Mouse (Mus musculus) midbrain, embryonic 15.5 days (tissue): ENCODE results near the gene Brsk1. TPM values are rescaled to one million over a fixed set of nuclear protein-coding genes. Genes with fewer than 3 reads are reported as not detected.

Source experiments
- ATAC-seq: fragments of 200-750 bp; cut with Nextera tagmentation; replicated peaks from 2 replicates; pipeline ENCODE4 v1.8.0; 2017; ENCODE audit warnings: moderate TSS enrichment
- H3K27ac ChIP-seq: fragments of 300-500 bp; sonication (generic); 2 replicates; pipeline ENCODE4 v1.5.1; 2015; ENCODE audit warnings: mild to moderate bottlenecking, inconsistent platforms
- H3K27me3 ChIP-seq: fragments of 300-500 bp; sonication (generic); replicated peaks from 2 replicates; pipeline ENCODE4 v1.6.1; 2015; ENCODE audit warnings: inconsistent platforms
- H3K36me3 ChIP-seq: fragments of 300-500 bp; sonication (generic); replicated peaks from 2 replicates; pipeline ENCODE4 v1.6.1; 2015; ENCODE audit warnings: inconsistent platforms
- H3K4me1 ChIP-seq: fragments of 300-500 bp; sonication (generic); 2 replicates; pipeline ENCODE4 v1.6.1; 2015; ENCODE audit warnings: inconsistent platforms
- H3K4me2 ChIP-seq: fragments of 300-500 bp; sonication (generic); 2 replicates; pipeline ENCODE4 v1.6.1; 2015; ENCODE audit warnings: inconsistent platforms, mild to moderate bottlenecking, moderate library complexity
- H3K4me3 ChIP-seq: fragments of 300-500 bp; sonication (generic); 2 replicates; pipeline ENCODE4 v1.5.1; 2015; ENCODE audit warnings: mild to moderate bottlenecking, inconsistent platforms
- H3K9ac ChIP-seq: fragments of 300-500 bp; sonication (generic); 2 replicates; pipeline ENCODE4 v1.6.1; 2015; ENCODE audit warnings: mild to moderate bottlenecking, inconsistent platforms
- H3K9me3 ChIP-seq: fragments of 300-500 bp; sonication (generic); 2 replicates; pipeline ENCODE4 v1.6.1; 2016; ENCODE audit warnings: inconsistent platforms
- WGBS: fragments of 180-500 bp; shearing (Covaris S2); methylation state at CpG from one replicate; pipeline ENCODE4 v1.1.7; 2015; ENCODE audit warnings: mixed read lengths; 5-methylcytosine and 5-hydroxymethylcytosine counted together
- polyA plus RNA-seq: library from polyadenylated mRNA; unstranded; fragments of >200 nt; fragmentation: Nextera tagmentation; extraction: Ambion mirVana; gene quantifications from 2 replicates; pipeline ENCODE4 v1.2.1, GENCODE M21; 2015

Gene Brsk1
- polyA plus RNA-seq, 1 experiment from 2014 or later: 8.6 TPM

GRCm38 (mm10) chr7:4671956-4672355, 18.4 kb upstream of the Brsk1 start:
- H3K27ac ChIP-seq: no peak overlapping the region
- no peak overlapping the region for H3K4me3 ChIP-seq
- H3K27me3 ChIP-seq: no peaks in the 10 kb centered on the region
- H3K4me2 ChIP-seq: no peak overlapping the region
- peaks cover 47% of the 10 kb centered on the region for H3K36me3 ChIP-seq
- WGBS: 92% methylated on average over 4 of the region's 4 CpGs
- no peak overlapping the region for H3K9ac ChIP-seq
- no peak for ATAC-seq
- no peaks in the 10 kb centered on the region for H3K4me1 ChIP-seq
- no peaks in the 10 kb centered on the region for H3K9me3 ChIP-seq

GRCm38 (mm10) chr7:4674114-4674731, 16.2 kb upstream of the Brsk1 start:
- Histone ChIP-seq H3K36me3 (peaks cover 43% of the 10 kb centered on the region), H3K4me1 (no peaks in the 10 kb centered on the region), H3K27me3 (no peaks in the 10 kb centered on the region), H3K27ac (no peak overlapping the region), H3K9ac (no peak overlapping the region), H3K4me3 (no peak overlapping the region), H3K9me3 (no peaks in the 10 kb centered on the region), H3K4me2 (no peak overlapping the region)
- WGBS: 88% methylated on average over 12 of the region's 12 CpGs
- ATAC-seq: no peak

- ATAC-seq: no peak
- H3K27ac ChIP-seq: no peak overlapping the region
- H3K9ac ChIP-seq: no peak overlapping the region
- H3K4me3 ChIP-seq: no peak overlapping the region
- H3K27me3 ChIP-seq: no peaks in the 10 kb centered on the region
- H3K4me1 ChIP-seq: no peaks in the 10 kb centered on the region
- no peaks in the 10 kb centered on the region for H3K9me3 ChIP-seq
- H3K36me3 ChIP-seq: peaks cover 41% of the 10 kb centered on the region
- WGBS: 91% methylated on average over 7 of the region's 7 CpGs
- no peak overlapping the region for H3K4me2 ChIP-seq
These were observed 15.2 kb upstream of the Brsk1 start for GRCm38 (mm10) chr7:4675200-4675599.

GRCm38 (mm10) chr7:4683307-4683706, 7.1 kb upstream of the Brsk1 start:
- H3K36me3 ChIP-seq: peaks cover 17% of the 10 kb centered on the region; the same call in 1 of the 2 replicates
- no peaks in the 10 kb centered on the region for H3K27me3 ChIP-seq
- H3K9ac ChIP-seq: no peak overlapping the region
- no peak for ATAC-seq
- 94% methylated on average over 5 of the region's 5 CpGs for WGBS
- no peaks in the 10 kb centered on the region for H3K9me3 ChIP-seq
- no peak overlapping the region for H3K4me2 ChIP-seq
- H3K27ac ChIP-seq: no peak overlapping the region
- peaks cover 11% of the 10 kb centered on the region for H3K4me1 ChIP-seq
- H3K4me3 ChIP-seq: no peak overlapping the region

- H3K36me3 ChIP-seq: peaks cover 17% of the 10 kb centered on the region; the same call in 1 of the 2 replicates
- peak overlapping the region; percentile 98 for H3K4me2 ChIP-seq
- H3K4me3 ChIP-seq: peak overlapping the region; percentile 70
- H3K27ac ChIP-seq: peak overlapping the region; percentile 82
- H3K27me3 ChIP-seq: no peaks in the 10 kb centered on the region
- H3K9ac ChIP-seq: peak overlapping the region; percentile 55
- H3K9me3 ChIP-seq: no peaks in the 10 kb centered on the region
- peak; percentile 3 for ATAC-seq
- peaks cover 11% of the 10 kb centered on the region for H3K4me1 ChIP-seq
- WGBS: 3% methylated on average over 13 of the region's 13 CpGs
These were observed 6.2 kb upstream of the Brsk1 start for GRCm38 (mm10) chr7:4684203-4684602.

GRCm38 (mm10) chr7:4684632-4685417, 5.6 kb upstream of the Brsk1 start, which contains the start of gene Hspbp1:
Gene Hspbp1, minus strand, starts transcription at chr7:4685068.
- Histone ChIP-seq H3K27me3 (no peaks in the 10 kb centered on the region), H3K9ac (peak within 1 kb of the TSS; percentile 55), H3K9me3 (no peaks in the 10 kb centered on the region), H3K36me3 (peaks cover 17% of the 10 kb centered on the region; the same call in 1 of the 2 replicates), H3K4me3 (peak within 1 kb of the TSS; percentile 70), H3K27ac (peak within 1 kb of the TSS; percentile 82), H3K4me1 (peaks cover 12% of the 10 kb centered on the region), H3K4me2 (peak within 1 kb of the TSS; percentile 98)
- WGBS: under 1% methylated on average over 32 of the region's 32 CpGs
- peak; percentile 98 for ATAC-seq

- Histone ChIP-seq H3K27ac (peak overlapping the region; percentile 93), H3K4me3 (peak overlapping the region; percentile 89), H3K4me2 (peak overlapping the region; percentile 81), H3K9me3 (no peaks in the 10 kb centered on the region), H3K9ac (peak overlapping the region; percentile 100), H3K27me3 (no peaks in the 10 kb centered on the region), H3K36me3 (peaks cover 28% of the 10 kb centered on the region), H3K4me1 (peaks cover 19% of the 10 kb centered on the region)
- ATAC-seq: peak; percentile 66
- 4% methylated on average over 30 of the region's 35 CpGs for WGBS
These were observed 698 bp downstream of the Brsk1 start for GRCm38 (mm10) chr7:4690951-4691653.

- no peak overlapping the region for H3K27ac ChIP-seq
- peaks cover 42% of the 10 kb centered on the region for H3K36me3 ChIP-seq
- no peak for ATAC-seq
- no peak overlapping the region for H3K4me3 ChIP-seq
- H3K4me1 ChIP-seq: peaks cover 19% of the 10 kb centered on the region
- no peak overlapping the region for H3K4me2 ChIP-seq
- no peaks in the 10 kb centered on the region for H3K9me3 ChIP-seq
- 74% methylated on average over 6 of the region's 6 CpGs for WGBS
- H3K27me3 ChIP-seq: no peaks in the 10 kb centered on the region
- H3K9ac ChIP-seq: no peak overlapping the region
These were observed 2.6 kb downstream of the Brsk1 start for GRCm38 (mm10) chr7:4693004-4693403.

GRCm38 (mm10) chr7:4702334-4702733, 11.9 kb downstream of the Brsk1 start:
- Histone ChIP-seq H3K4me2 (no peak overlapping the region), H3K4me3 (no peak overlapping the region), H3K36me3 (peaks cover 50% of the 10 kb centered on the region), H3K4me1 (no peaks in the 10 kb centered on the region), H3K27me3 (no peaks in the 10 kb centered on the region), H3K9me3 (no peaks in the 10 kb centered on the region), H3K9ac (no peak overlapping the region), H3K27ac (no peak overlapping the region)
- 34% methylated on average over 8 of the region's 8 CpGs for WGBS
- ATAC-seq: no peak

- Histone ChIP-seq H3K9me3 (no peaks in the 10 kb centered on the region), H3K4me1 (no peaks in the 10 kb centered on the region), H3K4me3 (no peak overlapping the region), H3K36me3 (peaks cover 52% of the 10 kb centered on the region), H3K9ac (no peak overlapping the region), H3K4me2 (no peak overlapping the region), H3K27ac (no peak overlapping the region), H3K27me3 (no peaks in the 10 kb centered on the region)
- no peak for ATAC-seq
- 94% methylated on average over 7 of the region's 7 CpGs for WGBS
These were observed 12.8 kb downstream of the Brsk1 start for GRCm38 (mm10) chr7:4703195-4703594.

GRCm38 (mm10) chr7:4705098-4705497, 14.7 kb downstream of the Brsk1 start:
- peaks cover 57% of the 10 kb centered on the region for H3K36me3 ChIP-seq
- WGBS: 26% methylated on average over 18 of the region's 18 CpGs
- no peak overlapping the region for H3K9ac ChIP-seq
- no peaks in the 10 kb centered on the region for H3K4me1 ChIP-seq
- ATAC-seq: no peak
- H3K4me3 ChIP-seq: no peak overlapping the region
- H3K4me2 ChIP-seq: no peak overlapping the region
- H3K27me3 ChIP-seq: no peaks in the 10 kb centered on the region
- H3K27ac ChIP-seq: no peak overlapping the region
- no peaks in the 10 kb centered on the region for H3K9me3 ChIP-seq

GRCm38 (mm10) chr7:4712594-4712993, 22.2 kb downstream of the Brsk1 start:
- Histone ChIP-seq H3K4me1 (no peaks in the 10 kb centered on the region), H3K4me3 (no peak overlapping the region), H3K36me3 (peaks cover 67% of the 10 kb centered on the region), H3K27ac (no peak overlapping the region), H3K4me2 (no peak overlapping the region), H3K9ac (no peak overlapping the region), H3K27me3 (no peaks in the 10 kb centered on the region), H3K9me3 (no peaks in the 10 kb centered on the region)
- ATAC-seq: no peak
- 82% methylated on average over 3 of the region's 3 CpGs for WGBS
